Mouse (Mus musculus): ENCODE measurements around the gene BC005537.

Gene BC005537

DNA sequence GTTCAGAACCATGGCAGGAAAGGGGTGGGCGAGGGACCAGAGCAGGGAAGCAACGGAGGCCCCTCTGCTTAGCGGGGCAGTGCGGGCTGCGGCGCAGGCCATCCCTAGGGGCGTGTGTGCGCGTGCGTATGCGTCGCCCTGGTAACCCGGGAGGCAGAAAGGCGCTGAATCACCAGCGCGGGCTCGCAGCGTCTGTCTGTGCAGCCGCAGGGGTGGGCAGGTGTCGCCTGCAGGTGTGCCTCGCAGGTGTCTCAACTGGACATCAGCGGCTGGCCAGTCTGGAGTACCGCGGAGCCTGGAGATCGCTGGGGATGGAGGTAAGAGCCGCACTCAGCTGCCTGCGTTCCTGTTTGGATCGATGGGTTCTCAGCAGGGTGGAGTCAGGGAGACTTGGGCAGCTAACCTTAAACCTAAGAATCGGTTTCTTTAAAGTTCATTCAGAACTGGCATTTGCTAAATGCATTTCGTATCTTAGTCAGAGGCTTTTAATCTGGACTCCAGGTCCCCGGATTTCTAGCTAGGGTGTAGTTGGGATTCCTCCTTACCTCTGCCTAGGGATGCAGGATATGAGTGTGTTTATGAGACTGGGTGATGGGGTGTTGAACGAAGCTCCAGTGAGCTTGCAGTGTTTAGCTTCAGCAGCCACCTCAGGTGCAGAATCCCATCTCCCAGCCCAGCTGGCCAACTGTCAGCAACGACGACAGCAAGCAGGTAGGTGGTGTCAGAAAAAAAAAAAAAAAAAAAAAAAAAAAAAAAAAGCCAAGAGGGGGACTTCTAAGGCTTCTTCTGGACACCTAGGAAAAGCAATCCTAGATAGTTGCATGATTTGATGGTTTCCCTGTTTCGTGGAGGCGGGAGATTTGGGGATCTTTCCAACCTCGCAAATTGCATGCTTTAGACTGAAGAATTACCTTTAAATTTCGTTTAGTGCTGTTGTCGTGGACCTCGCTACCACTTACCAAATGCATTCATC, 43.8 kb downstream of the BC005537 start, which contains the start of gene D130043K22Rik:
Gene D130043K22Rik (plus strand): TSS at position 153 of the 973 bp plus-strand sequence.
- DNase-seq: peak in 1 of 2 experiments; percentile 21

DNA sequence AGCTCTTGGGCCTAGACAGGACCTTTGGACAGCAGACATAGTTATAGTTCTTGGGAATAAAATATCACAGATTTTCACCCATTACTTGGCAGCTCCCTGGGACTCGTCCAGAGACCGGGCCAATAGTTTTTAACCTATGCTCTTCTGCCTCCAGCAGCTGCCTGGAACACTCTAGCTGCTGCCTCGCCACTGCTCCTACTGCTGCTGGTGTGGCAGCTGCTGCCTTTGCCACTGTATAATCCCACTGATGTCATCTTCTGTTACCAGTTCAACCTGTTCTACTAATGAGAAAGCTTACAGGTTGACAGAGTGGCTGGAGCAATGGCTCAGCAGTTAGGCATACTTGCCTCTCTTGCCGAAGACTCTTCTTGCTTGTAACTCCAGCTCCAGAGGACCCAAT, 47.9 kb downstream of the BC005537 start:
- no peak for DNase-seq

DNA sequence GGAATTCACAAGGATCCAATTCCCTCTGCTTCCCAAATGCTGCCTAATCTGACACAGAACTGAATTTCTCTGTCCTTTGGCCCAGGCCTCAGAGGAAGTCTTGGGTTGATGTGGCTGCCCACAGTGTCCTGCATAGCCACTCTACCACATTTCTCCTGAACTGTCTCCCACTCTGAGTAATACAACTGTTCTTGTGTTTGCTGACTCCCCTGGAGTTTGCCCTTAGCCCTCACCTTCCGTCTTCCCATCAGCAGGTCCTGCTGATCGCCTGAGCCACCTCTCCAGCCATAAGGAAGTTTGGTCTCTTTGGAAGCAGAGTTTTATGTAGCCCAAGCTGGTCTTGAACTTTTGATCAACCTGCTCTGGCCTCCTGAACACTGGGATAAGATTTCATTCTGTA, 50.5 kb downstream of the BC005537 start:
- no peak for DNase-seq

DNA sequence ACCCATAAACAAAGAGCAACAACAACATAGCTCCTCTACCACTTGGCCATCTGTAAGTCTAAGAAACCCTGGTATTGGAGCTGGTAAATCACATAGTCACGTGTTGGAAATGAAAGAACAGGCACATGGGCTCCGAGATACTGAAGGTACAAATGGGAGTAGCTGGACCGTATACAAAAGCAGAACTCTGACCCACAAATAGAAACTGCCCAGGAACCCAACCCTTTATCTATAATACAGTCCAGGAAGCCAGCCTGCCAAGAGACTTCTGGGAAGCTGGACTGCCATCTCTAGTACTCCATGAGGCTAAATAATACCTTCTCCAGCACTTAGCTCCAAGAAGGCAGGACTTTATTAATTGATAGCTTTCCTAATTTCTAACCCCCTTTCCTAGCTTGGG, 51.1 kb downstream of the BC005537 start:
- DNase-seq: no peak

DNA sequence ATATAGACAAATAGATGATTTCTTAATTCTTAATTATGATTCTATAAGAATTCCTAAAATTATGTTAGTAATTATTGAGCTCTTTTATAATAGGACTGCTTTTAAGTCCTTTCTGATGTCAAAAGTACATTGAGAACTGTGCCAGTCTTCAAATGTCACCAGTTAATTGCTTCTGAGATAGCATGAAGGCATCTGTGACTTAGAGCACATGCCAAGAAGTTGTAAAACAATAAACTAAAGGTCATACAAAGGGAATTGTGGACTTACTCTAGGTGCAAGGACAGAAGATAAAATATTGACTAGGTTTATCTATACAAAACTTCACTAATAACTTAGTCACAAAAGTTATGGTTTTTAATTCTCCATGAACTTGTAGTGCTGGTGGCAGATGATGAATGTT, 57.7 kb downstream of the BC005537 start:
- no peak for DNase-seq

DNA sequence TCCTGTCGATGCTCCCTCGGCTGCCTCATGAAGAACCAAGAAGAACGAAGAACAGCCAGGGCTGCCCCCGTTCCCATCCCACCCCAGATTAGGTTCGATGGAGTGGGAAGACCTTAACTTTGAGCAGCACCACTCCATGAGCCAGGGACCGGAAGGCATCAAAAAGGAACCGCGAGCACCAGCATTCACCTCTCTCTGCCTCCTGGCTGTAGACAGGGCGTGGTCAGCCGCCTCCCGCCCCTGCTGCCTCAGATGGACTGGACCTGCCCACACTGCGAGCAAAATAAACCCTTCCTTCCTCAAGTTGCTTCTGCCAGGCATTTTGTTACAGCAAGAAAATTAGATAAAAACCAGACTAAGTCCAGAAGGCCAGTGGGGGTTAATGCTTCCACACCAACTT, 59.6 kb downstream of the BC005537 start:
- no peak for DNase-seq

DNA sequence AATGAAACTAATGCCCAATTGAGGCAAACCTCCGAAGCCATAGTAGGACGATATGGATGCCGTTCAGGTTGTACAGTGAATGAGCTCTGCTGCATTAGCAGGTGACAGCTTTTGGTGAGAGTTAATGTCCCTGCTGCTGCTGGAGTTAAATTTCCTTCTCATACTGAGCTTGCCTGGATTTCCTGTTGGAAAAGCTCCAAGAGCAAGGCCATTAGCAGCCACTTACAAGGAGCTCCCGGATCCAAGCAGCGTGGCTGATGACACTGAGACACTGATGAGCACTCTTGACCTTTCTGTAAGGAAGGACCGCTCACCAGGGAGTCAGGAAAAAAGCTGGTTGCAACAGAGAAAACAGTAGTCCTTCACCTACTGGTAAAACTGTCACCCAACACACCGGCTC, 60.6 kb downstream of the BC005537 start:
- DNase-seq: no peak

DNA sequence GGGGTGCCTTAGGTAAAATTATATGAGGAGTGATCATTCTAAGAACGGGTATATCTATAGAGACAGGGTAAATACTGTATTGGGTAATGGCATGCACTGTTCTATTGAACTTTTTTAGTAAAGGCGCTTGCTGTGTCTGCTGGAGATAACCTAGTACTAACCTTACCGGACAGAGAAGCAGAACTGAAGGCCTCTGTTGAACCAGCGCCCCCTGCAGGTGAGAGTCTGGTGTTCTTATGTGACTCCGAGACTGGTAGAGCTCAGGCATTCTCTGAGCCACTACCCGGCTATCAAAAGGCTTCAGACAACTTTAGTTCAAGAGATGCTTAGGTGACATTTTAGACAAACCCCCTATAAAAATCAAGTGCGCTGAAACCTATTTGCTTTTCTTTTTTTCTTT, 61.1 kb downstream of the BC005537 start:
- peak; percentile 18 to 63 for DNase-seq

All from spleen, adult 18-20 months (tissue).